Comparison of ENCODE assay signal across 8 mouse cellular contexts in the genomic region with DNA sequence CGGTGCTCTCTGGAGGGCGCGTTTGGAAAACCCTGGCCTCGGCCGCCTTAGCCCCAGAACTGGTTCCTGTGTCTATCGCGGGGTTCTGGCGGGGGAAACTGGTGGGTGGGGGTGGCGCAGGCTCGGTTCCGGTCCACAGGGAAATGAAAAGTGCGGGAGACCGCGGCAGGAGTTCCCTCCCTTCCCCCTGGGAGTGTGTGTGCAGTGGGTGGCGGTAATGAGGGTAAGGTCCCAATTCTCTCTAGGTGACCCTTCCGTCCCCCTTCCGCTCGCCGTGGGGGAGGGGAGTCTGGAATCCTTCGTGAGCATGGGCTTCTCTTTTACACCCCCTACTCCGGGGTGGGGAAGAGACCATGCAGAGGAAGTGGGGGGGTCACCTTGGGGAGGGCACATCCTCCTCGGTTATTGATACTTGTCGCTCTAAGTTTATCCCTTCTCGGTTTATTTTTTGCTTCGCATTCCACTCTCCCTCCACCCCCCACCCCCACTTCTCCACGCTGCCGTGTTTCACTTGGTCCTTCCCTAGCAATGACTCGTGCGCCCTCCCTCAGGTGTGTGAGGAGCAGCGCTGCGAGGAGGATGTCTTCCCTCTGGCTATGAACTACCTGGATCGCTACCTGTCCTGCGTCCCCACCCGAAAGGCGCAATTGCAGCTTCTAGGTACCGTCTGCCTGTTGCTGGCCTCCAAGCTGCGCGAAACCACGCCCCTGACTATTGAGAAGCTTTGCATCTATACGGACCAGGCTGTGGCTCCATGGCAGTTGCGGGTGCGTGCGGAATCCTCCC. TPM values are rescaled to one million over a fixed set of nuclear protein-coding genes. Genes with fewer than 3 reads are reported as not detected.
A peak's percentile ranks its signal among the peaks of the same experiment; 100 is the strongest.
DNase-seq lines count a peak whose midpoint lies in the region; ATAC-seq lines count a peak whose summit lies in the region.

No protein-coding gene starts in this region.

- no peaks in the 10 kb centered on the region for H3K9me3 ChIP-seq in forebrain, embryonic 16.5 days (ENCODE audit: control insufficient read depth, low read length)
- H3K9me3 ChIP-seq in intestine, embryonic 14.5 days (ENCODE audit: control insufficient read depth, low read length), result no peaks in the 10 kb centered on the region
- no peaks in the 10 kb centered on the region for H3K9me3 ChIP-seq in liver, embryonic 15.5 days (replicated peaks)

- peaks cover 36% of the 10 kb centered on the region for H3K4me1 ChIP-seq in forebrain, embryonic 16.5 days (replicated peaks; ENCODE audit: control insufficient read depth, insufficient read depth, low read length)
- peaks cover 30% of the 10 kb centered on the region for H3K4me1 ChIP-seq in intestine, embryonic 14.5 days (replicated peaks; ENCODE audit: control insufficient read depth, insufficient read depth, low read length)
- peaks cover 81% of the 10 kb centered on the region for H3K4me1 ChIP-seq in liver, embryonic 15.5 days (replicated peaks)

- peak overlapping the region; percentile 74 for H3K9ac ChIP-seq in forebrain, embryonic 16.5 days (replicated peaks; ENCODE audit: low read depth, low read length)
- H3K9ac ChIP-seq in intestine, embryonic 14.5 days (ENCODE audit: low read length), result peak overlapping the region; percentile 88
- H3K9ac ChIP-seq in liver, embryonic 15.5 days, result peak overlapping the region; percentile 95

- no peaks in the 10 kb centered on the region for H3K27me3 ChIP-seq in forebrain, embryonic 16.5 days (replicated peaks; ENCODE audit: control insufficient read depth, insufficient read depth, low read length)
- no peaks in the 10 kb centered on the region for H3K27me3 ChIP-seq in intestine, embryonic 14.5 days (replicated peaks; ENCODE audit: control insufficient read depth, insufficient read depth, low read length)
- H3K27me3 ChIP-seq in liver, embryonic 15.5 days, result no peaks in the 10 kb centered on the region

- ATAC-seq in forebrain, embryonic 16.5 days, result no peak
- no peak for ATAC-seq in intestine, embryonic 14.5 days (replicated peaks; ENCODE audit: low FRiP score, low TSS enrichment, low read depth)
- no peak for ATAC-seq in liver, embryonic 15.5 days (ENCODE audit: insufficient read depth)

- H3K4me3 ChIP-seq in forebrain, embryonic 16.5 days (replicated peaks; ENCODE audit: low read length), result peak overlapping the region; percentile 83
- peak overlapping the region; percentile 73 for H3K4me3 ChIP-seq in intestine, embryonic 14.5 days (ENCODE audit: low read depth, low read length)
- H3K4me3 ChIP-seq in liver, embryonic 15.5 days (replicated peaks), result peak overlapping the region; percentile 90

- H3K36me3 ChIP-seq in forebrain, embryonic 16.5 days (ENCODE audit: control insufficient read depth, insufficient read depth), result no peaks in the 10 kb centered on the region
- H3K36me3 ChIP-seq in intestine, embryonic 14.5 days (ENCODE audit: control insufficient read depth, insufficient read depth, low read length), result peaks cover 28% of the 10 kb centered on the region
- peaks cover 47% of the 10 kb centered on the region for H3K36me3 ChIP-seq in liver, embryonic 15.5 days (replicated peaks)

- peak overlapping the region; percentile 99 for H3K4me2 ChIP-seq in forebrain, embryonic 16.5 days (ENCODE audit: low read length)
- H3K4me2 ChIP-seq in intestine, embryonic 14.5 days (ENCODE audit: low read length), result peak overlapping the region; percentile 97
- peak overlapping the region; percentile 83 for H3K4me2 ChIP-seq in liver, embryonic 15.5 days

- intact Hi-C loops in left cerebral cortex, postnatal 4 days (cut with DNase I), result loop anchor here (5.0 kb wide), 1 partner anchor 82 kb away; no protein-coding TSS in a partner anchor

- WGBS in forebrain, embryonic 16.5 days, result under 1% methylated on average over 42 of the region's 43 CpGs
- WGBS in intestine, embryonic 14.5 days, result under 1% methylated on average over 42 of the region's 43 CpGs
- WGBS in liver, embryonic 15.5 days (ENCODE audit: insufficient replicate concordance), result under 1% methylated on average over 43 of the region's 43 CpGs

- peak overlapping the region; percentile 73 for H3K27ac ChIP-seq in forebrain, embryonic 16.5 days (ENCODE audit: low read length)
- H3K27ac ChIP-seq in intestine, embryonic 14.5 days (ENCODE audit: low read depth), result peak overlapping the region; percentile 98
- H3K27ac ChIP-seq in liver, embryonic 15.5 days (replicated peaks), result peak overlapping the region; percentile 96

- peak; percentile 34 for DNase-seq in left cerebral cortex, postnatal 4 days
- no peak for DNase-seq in left cerebral cortex, adult 11 months (ENCODE audit: low spot score)
- peak; percentile 56 to 63 for DNase-seq in adrenal gland, postnatal 36 days
- peak; percentile 81 for DNase-seq in intestine, embryonic 14.5 days (ENCODE audit: low spot score)
- peak; percentile 27 for DNase-seq in ovary, postnatal 14 days (ENCODE audit: low spot score)
- DNase-seq in layer of hippocampus, adult 9-11 months, result no peak

RNA-seq across cellular contexts. Expression of gene Bysl, which starts 16.9 kb away (rescaled TPM):
- 10 to 100 TPM; 28.6 TPM for total RNA-seq in left cerebral cortex, postnatal 4 days (2021)
- total RNA-seq in adrenal gland, postnatal 36 days (2021), result 10 to 100 TPM; 18.7 to 24.8 TPM
- polyA plus RNA-seq in forebrain, embryonic 16.5 days (2015; fragmentation: Nextera tagmentation; extraction: Ambion mirVana), result 32.9 and 36.1 TPM in 2 replicates
- 25.7 and 27.4 TPM in 2 replicates for polyA plus RNA-seq in intestine, embryonic 14.5 days (2014; fragmentation: Nextera tagmentation; extraction: Ambion mirVana)
- polyA plus RNA-seq in liver, embryonic 15.5 days (2015; fragmentation: Nextera tagmentation; extraction: Ambion mirVana), result 16.5 and 18.0 TPM in 2 replicates

RNA-seq across cellular contexts. Expression of gene Med20, which starts 17.0 kb away (rescaled TPM):
- 10 to 100 TPM; 29.2 to 30.3 TPM for total RNA-seq in left cerebral cortex, postnatal 4 days (2021)
- 10 to 100 TPM; 39.5 to 40.0 TPM for total RNA-seq in adrenal gland, postnatal 36 days (2021)
- polyA plus RNA-seq in forebrain, embryonic 16.5 days (2015; fragmentation: Nextera tagmentation; extraction: Ambion mirVana), result 51.6 and 51.8 TPM in 2 replicates
- polyA plus RNA-seq in intestine, embryonic 14.5 days (2014; fragmentation: Nextera tagmentation; extraction: Ambion mirVana), result 45.2 and 48.2 TPM in 2 replicates
- 21.6 and 26.0 TPM in 2 replicates for polyA plus RNA-seq in liver, embryonic 15.5 days (2015; fragmentation: Nextera tagmentation; extraction: Ambion mirVana)

RNA-seq across cellular contexts. Expression of gene Gm20517, which starts 17.0 kb away (rescaled TPM):
- 1 to 10 TPM; 4.8 to 6.6 TPM for total RNA-seq in left cerebral cortex, postnatal 4 days (2021)
- total RNA-seq in adrenal gland, postnatal 36 days (2021), result 1 to 10 TPM; 3.4 to 3.7 TPM
- 2.3 and 2.9 TPM in 2 replicates for polyA plus RNA-seq in forebrain, embryonic 16.5 days (2015; fragmentation: Nextera tagmentation; extraction: Ambion mirVana)
- 1.6 and 1.8 TPM in 2 replicates for polyA plus RNA-seq in intestine, embryonic 14.5 days (2014; fragmentation: Nextera tagmentation; extraction: Ambion mirVana)
- 2.1 and 2.4 TPM in 2 replicates for polyA plus RNA-seq in liver, embryonic 15.5 days (2015; fragmentation: Nextera tagmentation; extraction: Ambion mirVana)

RNA-seq across cellular contexts. Expression of gene Usp49, which starts 36.1 kb away (rescaled TPM):
- total RNA-seq in left cerebral cortex, postnatal 4 days (2021), result 10 to 100 TPM; 23.3 to 26.2 TPM
- total RNA-seq in adrenal gland, postnatal 36 days (2021), result 1 to 10 TPM; 4.1 to 5.6 TPM
- polyA plus RNA-seq in forebrain, embryonic 16.5 days (2015; fragmentation: Nextera tagmentation; extraction: Ambion mirVana), result 8.6 and 9.1 TPM in 2 replicates
- 5.3 and 6.5 TPM in 2 replicates for polyA plus RNA-seq in intestine, embryonic 14.5 days (2014; fragmentation: Nextera tagmentation; extraction: Ambion mirVana)
- 2.8 and 3.7 TPM in 2 replicates for polyA plus RNA-seq in liver, embryonic 15.5 days (2015; fragmentation: Nextera tagmentation; extraction: Ambion mirVana)

Comparison
In these comparisons a context has a peak if more than half of its experiments do, and no peak if none do; other contexts are left out.
1. DNase-seq: peak in left cerebral cortex, postnatal 4 days (single experiment), adrenal gland, postnatal 36 days (2 of 2), intestine, embryonic 14.5 days (single experiment) and ovary, postnatal 14 days (single experiment); none in left cerebral cortex, adult 11 months (single experiment) and layer of hippocampus, adult 9-11 months (single experiment).
2. Peak in every context shown above with its lines, with median percentiles within 50 percentile points of each other: H3K27ac ChIP-seq, H3K4me2 ChIP-seq, H3K4me3 ChIP-seq and H3K9ac ChIP-seq.